Mouse (Mus musculus) bone marrow, adult 2 months (tissue): ENCODE measurements at regions not wholly inside any gene's neighbourhood (a gene's known extent, or its start where the extent isn't known, plus 50 kb on each side); places are given as distances from the start of the nearest gene placed in this dataset.

Experiments
- H3K27ac ChIP-seq: fragments of 200-500 bp; 2 replicates; pipeline ENCODE4 v1.5.1; 2012; ENCODE audit warnings: low read depth, mild to moderate bottlenecking, control low read depth, inconsistent platforms, low read length; ENCODE audit not compliant: control insufficient read depth, poor library complexity, insufficient read depth
- H3K4me1 ChIP-seq: fragments of 200-500 bp; 2 replicates; pipeline ENCODE4 v1.6.1; 2011; ENCODE audit warnings: low read length; ENCODE audit not compliant: control insufficient read depth, insufficient read depth
- H3K4me3 ChIP-seq: fragments of 200-500 bp; replicated peaks from 2 replicates; pipeline ENCODE3; 2011; ENCODE audit warnings: mild to moderate bottlenecking, low read depth, low read length, control low read depth; ENCODE audit not compliant: control insufficient read depth
- CTCF ChIP-seq: fragments of 200-500 bp; IDR thresholded peaks from 2 replicates; pipeline ENCODE4 v1.5.1; 2011; ENCODE audit warnings: low read length, control low read depth; ENCODE audit not compliant: control insufficient read depth, insufficient read depth
- POLR2A ChIP-seq: fragments of 200-500 bp; IDR thresholded peaks from 2 replicates; pipeline ENCODE4 v1.6.1; 2011; ENCODE audit warnings: low read depth, mild to moderate bottlenecking, control low read depth, low read length, borderline replicate concordance; ENCODE audit not compliant: control insufficient read depth
- WGBS: fragments of 180-500 bp; shearing (Covaris S2); methylation state at CpG from one replicate; pipeline ENCODE4 v1.1.7; 2018; 5-methylcytosine and 5-hydroxymethylcytosine counted together

- TF ChIP-seq POLR2A, result no peak
- no peak for TF ChIP-seq CTCF
- Histone ChIP-seq H3K27ac (no peak overlapping the region), H3K4me1 (0 out of 2 replicates have a peak, but pooled peaks cover 1% of the 10 kb centered on the region), H3K4me3 (no peak overlapping the region)
- 83% methylated on average over 15 of the region's 15 CpGs for WGBS
Measured at GRCm38 (mm10) chr8:8751208-8751607, 60.9 kb upstream of the Arglu1 start.

GRCm38 (mm10) chr8:8746691-8747090 is 56.4 kb upstream of the Arglu1 start:
- no peak overlapping the region for H3K4me3 ChIP-seq
- TF ChIP-seq CTCF (no peak), POLR2A (no peak)
- 33% methylated on average over 1 of the region's 1 CpGs for WGBS
- no peak overlapping the region for H3K27ac ChIP-seq
- 0 out of 2 replicates have a peak, but pooled peaks cover 1% of the 10 kb centered on the region for H3K4me1 ChIP-seq

- Histone ChIP-seq H3K4me1 (no peaks in the 10 kb centered on the region), H3K4me3 (no peak overlapping the region), H3K27ac (no peak overlapping the region)
- WGBS, result 44% methylated on average over 9 of the region's 9 CpGs
- no peak for TF ChIP-seq POLR2A
- TF ChIP-seq CTCF, result no peak
Measured at GRCm38 (mm10) chr8:8745615-8746285, 55.4 kb upstream of the Arglu1 start.
